Mouse (Mus musculus): Measurements from ENCODE around the gene 6030408B16Rik.

GRCm38 (mm10) chr15:101329564-101329892 lies 36.5 kb downstream of the 6030408B16Rik start:
- TF ChIP-seq CTCF (IDR thresholded peaks at IDR 0.05; ENCODE audit: control insufficient read depth, insufficient read depth, insufficient read length) (no peak), USF1 (IDR thresholded peaks at IDR 0.05; ENCODE audit: low read depth) (no peak), MYOD1 (IDR thresholded peaks at IDR 0.05; ENCODE audit: control insufficient read depth, insufficient read length, low read depth) (no peak), MYOG (IDR thresholded peaks at IDR 0.05; ENCODE audit: control insufficient read depth, extremely low read depth, insufficient read length) (no peak), CEBPB (IDR thresholded peaks at IDR 0.05; ENCODE audit: low read depth) (peak; percentile 60), MAX (IDR thresholded peaks at IDR 0.05) (peak; percentile 53)

Measured in C2C12 (cell line).